Mouse (Mus musculus) ES-Bruce4 (cell line): ENCODE measurements around the gene Tcf7l2.

Experiments
- CTCF ChIP-seq: IDR thresholded peaks from one replicate; pipeline ENCODE4 v1.8.1; 2011; ENCODE audit warnings: low read depth, low read length
- EP300 ChIP-seq: IDR thresholded peaks from 2 replicates; pipeline ENCODE4 v1.6.1; 2011; ENCODE audit warnings: low read depth, low read length; ENCODE audit not compliant: insufficient read depth
- POLR2A ChIP-seq: IDR thresholded peaks from one replicate; pipeline ENCODE4 v1.8.1; 2011; ENCODE audit warnings: low read length; ENCODE audit not compliant: insufficient read depth

DNA sequence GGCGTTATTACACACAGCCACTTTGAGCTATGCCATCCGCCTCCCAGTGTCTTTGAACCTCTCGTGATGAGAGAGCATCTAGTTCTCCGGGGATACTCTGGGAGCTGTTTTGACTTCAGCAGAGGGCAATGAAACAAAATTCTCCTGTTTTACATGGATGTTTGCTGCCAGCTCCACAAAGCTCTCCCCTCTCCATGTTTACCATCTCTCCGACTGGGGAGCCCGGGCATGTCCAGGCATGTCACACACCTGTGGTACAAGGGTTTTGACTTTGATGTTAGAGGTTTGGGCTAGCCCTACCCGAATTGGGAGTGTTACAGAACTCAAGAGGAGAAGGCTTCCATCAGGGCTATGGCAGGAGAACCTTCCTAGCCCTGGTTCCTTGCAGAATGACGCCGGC, 234.5 kb downstream of the Tcf7l2 start:
- TF ChIP-seq CTCF (no peak), EP300 (no peak), POLR2A (no peak)
